Comparison of ENCODE assay signal across 9 mouse cellular contexts in genomic region chr15:98533035-98533531, GRCm38 (mm10). TPM values are rescaled to one million over a fixed set of nuclear protein-coding genes. Genes with fewer than 3 reads are reported as not detected.
DNase-seq lines count a peak whose midpoint lies in the region; ATAC-seq and TF ChIP-seq lines count a peak whose summit lies in the region.
"Had no signal": no experiment of that assay in that cellular context is flagged by ENCODE, and none has a peak within 500 bp of the region (broad histone marks: within the 10 kb centered on the region; RNA-seq: fewer than 3 reads in every experiment).

No protein-coding gene starts in this region.

- peak overlapping the region; percentile 95 for H3K4me3 ChIP-seq in heart, embryonic 10.5 days
- peak overlapping the region; percentile 94 for H3K4me3 ChIP-seq in E14TG2a.4 (replicated peaks; ENCODE audit: low read length)
- H3K4me3 ChIP-seq in embryonic facial prominence, embryonic 11.5 days (ENCODE audit: low read depth, low read length): peak overlapping the region; percentile 81
- peak overlapping the region; percentile 71 for H3K4me3 ChIP-seq in limb, embryonic 10.5 days
- peak overlapping the region; percentile 79 for H3K4me3 ChIP-seq in small intestine, adult 2 months (ENCODE audit: low read depth, low read length)

- peak overlapping the region; percentile 100 for H3K27ac ChIP-seq in heart, embryonic 10.5 days
- 0 out of 2 replicates have a peak overlapping the region, but pooled peaks have one; percentile 10 for H3K27ac ChIP-seq in embryonic facial prominence, embryonic 11.5 days (replicated peaks; ENCODE audit: low read depth, low read length)
- H3K27ac ChIP-seq in limb, embryonic 10.5 days: peak overlapping the region; percentile 97
- peak overlapping the region; percentile 23; the same call in 1 of the 2 replicates for H3K27ac ChIP-seq in small intestine, adult 2 months (ENCODE audit: insufficient read depth, low read depth, low read length)

- WGBS in heart, embryonic 10.5 days: under 1% methylated on average over 18 of the region's 18 CpGs
- WGBS in embryonic facial prominence, embryonic 11.5 days: under 1% methylated on average over 18 of the region's 18 CpGs
- under 1% methylated on average over 18 of the region's 18 CpGs for WGBS in limb, embryonic 10.5 days
- WGBS in small intestine, adult 2 months: under 1% methylated on average over 18 of the region's 18 CpGs

- peaks cover 9% of the 10 kb centered on the region for H3K4me1 ChIP-seq in heart, embryonic 10.5 days
- H3K4me1 ChIP-seq in E14TG2a.4 (replicated peaks; ENCODE audit: low read depth, low read length): peaks cover 52% of the 10 kb centered on the region
- no peaks in the 10 kb centered on the region for H3K4me1 ChIP-seq in embryonic facial prominence, embryonic 11.5 days (ENCODE audit: control insufficient read depth, insufficient read depth, low read length)
- H3K4me1 ChIP-seq in limb, embryonic 10.5 days: peaks cover 7% of the 10 kb centered on the region
- no peaks in the 10 kb centered on the region for H3K4me1 ChIP-seq in small intestine, adult 2 months (ENCODE audit: control insufficient read depth, insufficient read depth, insufficient read length, low read length)

- H3K9me3 ChIP-seq in heart, embryonic 10.5 days: no peaks in the 10 kb centered on the region
- H3K9me3 ChIP-seq in E14TG2a.4 (ENCODE audit: low read length): no peaks in the 10 kb centered on the region
- H3K9me3 ChIP-seq in embryonic facial prominence, embryonic 11.5 days (replicated peaks; ENCODE audit: control insufficient read depth, low read length): no peaks in the 10 kb centered on the region
- no peaks in the 10 kb centered on the region for H3K9me3 ChIP-seq in limb, embryonic 10.5 days (replicated peaks)

- no peaks in the 10 kb centered on the region for H3K27me3 ChIP-seq in heart, embryonic 10.5 days (ENCODE audit: insufficient read depth, poor library complexity, severe bottlenecking)
- H3K27me3 ChIP-seq in E14TG2a.4 (ENCODE audit: insufficient read depth, low read length): no peaks in the 10 kb centered on the region
- no peaks in the 10 kb centered on the region for H3K27me3 ChIP-seq in embryonic facial prominence, embryonic 11.5 days (ENCODE audit: control insufficient read depth, insufficient read depth, low read length)
- H3K27me3 ChIP-seq in limb, embryonic 10.5 days (ENCODE audit: low read depth, poor library complexity, severe bottlenecking): no peaks in the 10 kb centered on the region
- H3K27me3 ChIP-seq in small intestine, adult 2 months (ENCODE audit: control insufficient read depth, insufficient read depth, low read length): no peaks in the 10 kb centered on the region

- TF ChIP-seq CTCF in E14TG2a.4 (conservative IDR thresholded peaks at IDR 0.05; ENCODE audit: low read length): no peak
- TF ChIP-seq CTCF in small intestine, adult 2 months (IDR thresholded peaks at IDR 0.05; ENCODE audit: extremely low read depth, insufficient read length, insufficient replicate concordance, low read depth, low read length): no peak

- no peak for ATAC-seq in embryonic facial prominence, embryonic 11.5 days (replicated peaks; ENCODE audit: insufficient number of reproducible peaks, low FRiP score, low TSS enrichment, low read depth)

- TF ChIP-seq POLR2A in small intestine, adult 2 months (IDR thresholded peaks at IDR 0.05; ENCODE audit: low read depth, low read length): no peak

- DNase-seq in heart, embryonic 10.5 days (ENCODE audit: low spot score): peak; percentile 75
- DNase-seq in heart, postnatal 10 days: no peak
- DNase-seq in embryonic facial prominence, embryonic 11.5 days (ENCODE audit: low spot score): no peak
- DNase-seq in limb, embryonic 10.5 days (ENCODE audit: low spot score): peak; percentile 44
- DNase-seq in layer of hippocampus, adult 18-20 months (ENCODE audit: low spot score in 2 of 2): no peak
- no peak for DNase-seq in layer of hippocampus, adult 11-12 months (ENCODE audit: low spot score)

- peaks cover 48% of the 10 kb centered on the region for H3K36me3 ChIP-seq in heart, embryonic 10.5 days
- peaks cover 55% of the 10 kb centered on the region for H3K36me3 ChIP-seq in E14TG2a.4 (ENCODE audit: insufficient read depth, low read length)
- H3K36me3 ChIP-seq in embryonic facial prominence, embryonic 11.5 days (replicated peaks; ENCODE audit: control insufficient read depth, insufficient read depth, low read depth, low read length): peaks cover 5% of the 10 kb centered on the region
- H3K36me3 ChIP-seq in limb, embryonic 10.5 days: peaks cover 58% of the 10 kb centered on the region
- peaks cover 25% of the 10 kb centered on the region for H3K36me3 ChIP-seq in small intestine, adult 2 months (ENCODE audit: control insufficient read depth, insufficient read depth, low read length)

- H3K4me2 ChIP-seq in embryonic facial prominence, embryonic 11.5 days (ENCODE audit: low read depth, low read length): peak overlapping the region; percentile 61

- intact Hi-C loops in heart, postnatal 10 days (cut with DNase I): no loop called here

- H3K9ac ChIP-seq in embryonic facial prominence, embryonic 11.5 days (replicated peaks; ENCODE audit: low read length): peak overlapping the region; percentile 96

RNA-seq across cellular contexts. Expression of gene Kansl2, which starts 1.0 kb away (rescaled TPM):
- 91.7 and 127 TPM in 2 replicates for polyA plus RNA-seq in heart, embryonic 10.5 days (2016; fragmentation: Nextera tagmentation; extraction: Ambion mirVana)
- 10 to 100 TPM; 89.3 to 91.8 TPM for total RNA-seq in heart, postnatal 10 days (2021)
- polyA plus RNA-seq in embryonic facial prominence, embryonic 11.5 days (2014; fragmentation: Nextera tagmentation; extraction: Ambion mirVana): 145 and 153 TPM in 2 replicates
- 168 and 181 TPM in 2 replicates for polyA plus RNA-seq in limb, embryonic 10.5 days (2016; fragmentation: Nextera tagmentation; extraction: Ambion mirVana)
- polyA plus RNA-seq in small intestine, adult 2 months (2012; rRNA removed): 8.4 and 15.0 TPM in 2 replicates
- 10 to 100 TPM; 54.3 to 56.3 TPM for total RNA-seq in layer of hippocampus, adult 18-20 months (2021)

RNA-seq across cellular contexts. Expression of gene Ccnt1, which starts 37.6 kb away (rescaled TPM):
- polyA plus RNA-seq in heart, embryonic 10.5 days (2016; fragmentation: Nextera tagmentation; extraction: Ambion mirVana): 42.8 and 53.0 TPM in 2 replicates
- total RNA-seq in heart, postnatal 10 days (2021): 10 to 100 TPM; 34.5 to 40.0 TPM
- polyA plus RNA-seq in embryonic facial prominence, embryonic 11.5 days (2014; fragmentation: Nextera tagmentation; extraction: Ambion mirVana): 61.4 and 61.8 TPM in 2 replicates
- polyA plus RNA-seq in limb, embryonic 10.5 days (2016; fragmentation: Nextera tagmentation; extraction: Ambion mirVana): 60.7 and 68.0 TPM in 2 replicates
- polyA plus RNA-seq in small intestine, adult 2 months (2012; rRNA removed): 3.6 and 5.2 TPM in 2 replicates
- 10 to 100 TPM; 39.6 to 43.9 TPM for total RNA-seq in layer of hippocampus, adult 18-20 months (2021)

RNA-seq across cellular contexts. Expression of gene 4930415O20Rik, which starts 37.7 kb away (rescaled TPM):
- polyA plus RNA-seq in heart, embryonic 10.5 days (2016; fragmentation: Nextera tagmentation; extraction: Ambion mirVana): 0.43 TPM in 1 of 2 replicates, not detected in the other
- under 1 TPM in 1 of 2 experiments, not detected in 1; 0.53 TPM for total RNA-seq in heart, postnatal 10 days (2021)
- not detected in 2 replicates for polyA plus RNA-seq in embryonic facial prominence, embryonic 11.5 days (2014; fragmentation: Nextera tagmentation; extraction: Ambion mirVana)
- 0.28 TPM in 1 of 2 replicates, not detected in the other for polyA plus RNA-seq in limb, embryonic 10.5 days (2016; fragmentation: Nextera tagmentation; extraction: Ambion mirVana)
- 0.46 and 2.7 TPM in 2 replicates for polyA plus RNA-seq in small intestine, adult 2 months (2012; rRNA removed)
- not detected for total RNA-seq in layer of hippocampus, adult 18-20 months (2021)
- total RNA-seq: common myeloid progenitor, adult 5-6 weeks had no signal

RNA-seq across cellular contexts. Expression of gene Olfr279, which starts 40.9 kb away (rescaled TPM):
- not detected in 2 replicates for polyA plus RNA-seq in heart, embryonic 10.5 days (2016; fragmentation: Nextera tagmentation; extraction: Ambion mirVana)
- total RNA-seq in heart, postnatal 10 days (2021): not detected
- not detected in 2 replicates for polyA plus RNA-seq in embryonic facial prominence, embryonic 11.5 days (2014; fragmentation: Nextera tagmentation; extraction: Ambion mirVana)
- polyA plus RNA-seq in limb, embryonic 10.5 days (2016; fragmentation: Nextera tagmentation; extraction: Ambion mirVana): not detected in 2 replicates
- not detected in 2 replicates for polyA plus RNA-seq in small intestine, adult 2 months (2012; rRNA removed)
- total RNA-seq in layer of hippocampus, adult 18-20 months (2021): not detected
- total RNA-seq: common myeloid progenitor, adult 5-6 weeks had no signal

RNA-seq across cellular contexts. Expression of gene Lalba, which starts 50.6 kb away (rescaled TPM):
- polyA plus RNA-seq in heart, embryonic 10.5 days (2016; fragmentation: Nextera tagmentation; extraction: Ambion mirVana): not detected in 2 replicates
- total RNA-seq in heart, postnatal 10 days (2021): under 1 TPM in 1 of 2 experiments, not detected in 1; 0.47 TPM
- polyA plus RNA-seq in embryonic facial prominence, embryonic 11.5 days (2014; fragmentation: Nextera tagmentation; extraction: Ambion mirVana): 0.38 and 0.39 TPM in 2 replicates
- 0.25 and 0.67 TPM in 2 replicates for polyA plus RNA-seq in limb, embryonic 10.5 days (2016; fragmentation: Nextera tagmentation; extraction: Ambion mirVana)
- polyA plus RNA-seq in small intestine, adult 2 months (2012; rRNA removed): not detected in 2 replicates
- total RNA-seq in layer of hippocampus, adult 18-20 months (2021): not detected
- total RNA-seq: common myeloid progenitor, adult 5-6 weeks had no signal

Comparison
In these comparisons a context has a peak if more than half of its experiments do, and no peak if none do; other contexts are left out.
1. DNase-seq: peak in heart, embryonic 10.5 days (single experiment) and limb, embryonic 10.5 days (single experiment); none in heart, postnatal 10 days (0 of 2), embryonic facial prominence, embryonic 11.5 days (single experiment), layer of hippocampus, adult 18-20 months (0 of 2) and layer of hippocampus, adult 11-12 months (single experiment).
2. H3K27ac ChIP-seq: peak in every context shown above with its lines; median percentile 100 in heart, embryonic 10.5 days; 97 in limb, embryonic 10.5 days; 23 in small intestine, adult 2 months; 10 in embryonic facial prominence, embryonic 11.5 days.
3. Peak in every context shown above with its lines, with median percentiles within 50 percentile points of each other: H3K4me3 ChIP-seq.